Mouse (Mus musculus) heart, adult 2 months (tissue): ENCODE data around the gene Olfr855. TPM values are rescaled to one million over a fixed set of nuclear protein-coding genes. Genes with fewer than 3 reads are reported as not detected.

ENCODE experiments used
- DNase-seq, 2 experiments: peaks; one replicate each; pipeline ENCODE4 v3.0.0; 2021
- H3K27ac ChIP-seq: fragments of 200-600 bp; 2 replicates; pipeline ENCODE4 v1.8.1; 2022
- H3K27me3 ChIP-seq: fragments of 200-500 bp; 2 replicates; pipeline ENCODE4 v1.6.1; 2012; ENCODE audit warnings: mild to moderate bottlenecking, low read length, inconsistent platforms, mixed read lengths; ENCODE audit not compliant: control insufficient read depth, insufficient read depth
- H3K36me3 ChIP-seq: fragments of 200-500 bp; 2 replicates; pipeline ENCODE4 v1.6.1; 2012; ENCODE audit warnings: low read length, inconsistent platforms; ENCODE audit not compliant: control insufficient read depth, insufficient read depth
- H3K4me1 ChIP-seq: fragments of 200-500 bp; 2 replicates; pipeline ENCODE4 v1.6.1; 2011; ENCODE audit warnings: low read length; ENCODE audit not compliant: control insufficient read depth, insufficient read depth
- H3K4me3 ChIP-seq: fragments of 200-600 bp; 2 replicates; pipeline ENCODE4 v1.8.1; 2022
- H3K79me2 ChIP-seq: fragments of 200-500 bp; replicated peaks from 2 replicates; pipeline ENCODE4 v1.6.1; 2012; ENCODE audit warnings: mild to moderate bottlenecking, inconsistent platforms, low read length, moderate library complexity, mixed read lengths; ENCODE audit not compliant: control insufficient read depth, insufficient read depth
- H3K9ac ChIP-seq: fragments of 200-500 bp; 2 replicates; pipeline ENCODE4 v1.6.1; 2012; ENCODE audit warnings: low read depth, mild to moderate bottlenecking, control low read depth, inconsistent platforms, low read length, mixed read lengths
- CTCF ChIP-seq: fragments of 200-600 bp; IDR thresholded peaks from 2 replicates; pipeline ENCODE4 v1.8.1; 2022; ENCODE audit warnings: antibody characterized with exemption, mild to moderate bottlenecking, moderate library complexity
- EP300 ChIP-seq: fragments of 200-500 bp; IDR thresholded peaks from 2 replicates; pipeline ENCODE4 v1.6.1; 2011; ENCODE audit warnings: low read depth, low read length, control low read depth; ENCODE audit not compliant: insufficient read depth
- POLR2A ChIP-seq: fragments of 200-500 bp; IDR thresholded peaks from 2 replicates; pipeline ENCODE4 v1.6.1; 2011; ENCODE audit warnings: mild to moderate bottlenecking, low read depth, low read length, control low read depth; ENCODE audit not compliant: insufficient read depth
- WGBS: fragments of 180-500 bp; shearing (Covaris S2); methylation state at CpG from one replicate; pipeline ENCODE4 v1.1.7; 2018; 5-methylcytosine and 5-hydroxymethylcytosine counted together
- intact Hi-C: fragments of 180-260 bp; cut with DNase I; formaldehyde crosslinking; loops from one replicate; pipeline ENCODE4 v1.15.1; 2025
- long read RNA-seq: library from polyadenylated mRNA; stranded (forward); transcript quantifications from one replicate; pipeline ENCODE4 v2.0.0, GENCODE M21; 2021
- polyA plus RNA-seq: library from polyadenylated mRNA; depleted of rRNA; stranded (reverse); fragments of >200 nt; gene quantifications from 2 replicates; pipeline ENCODE4 v1.2.3, GENCODE M21; 2012; rRNA removed
- total RNA-seq, 2 experiments: library from RNA; stranded (reverse); gene quantifications; 2 replicates each; pipeline ENCODE4 v1.2.3; 2021

Gene Olfr855
- total RNA-seq (not detected), polyA plus RNA-seq (not detected in 2 replicates)
- long read RNA-seq = 0 reads

DNA sequence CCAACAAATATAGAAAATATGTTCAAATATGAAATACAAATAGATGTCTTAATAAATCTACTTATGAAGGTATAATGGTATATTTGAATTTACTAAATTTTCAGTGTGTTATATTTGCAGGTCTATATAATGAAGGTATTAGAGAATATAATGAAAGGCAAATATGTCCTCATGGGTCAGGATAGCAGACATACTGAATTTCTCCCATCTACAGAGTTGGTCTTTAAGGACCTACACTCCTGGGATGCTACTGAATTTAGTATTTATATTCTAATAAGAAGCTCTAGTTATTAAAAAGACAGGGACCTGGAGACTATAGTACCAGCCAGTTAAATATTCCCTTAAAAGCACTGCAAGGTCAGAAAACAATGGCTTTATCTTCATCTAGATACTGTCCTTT, at the start of gene Olfr855:
Gene Olfr855, plus strand, starts transcription at position 301 of the 400 bp plus-strand sequence.
- Histone ChIP-seq H3K9ac (no peak within 1 kb of the TSS), H3K36me3 (no peaks in the 10 kb centered on the region), H3K27ac (no peak within 1 kb of the TSS), H3K79me2 (no peaks in the 10 kb centered on the region), H3K4me3 (no peak within 1 kb of the TSS), H3K4me1 (no peaks in the 10 kb centered on the region), H3K27me3 (no peaks in the 10 kb centered on the region)
- TF ChIP-seq POLR2A = no peak
- TF ChIP-seq EP300 = no peak
- TF ChIP-seq CTCF = no peak
- DNase-seq = no peak
- intact Hi-C loops = no loop called here

GRCm38 (mm10) chr9:19540976-19541375, 41.4 kb upstream of the Olfr855 start, which contains the start of gene Olfr853:
Gene Olfr853 (minus strand): TSS chr9:19541076.
- TF ChIP-seq CTCF = no peak
- no peak for TF ChIP-seq EP300
- no peak for TF ChIP-seq POLR2A
- no peaks in the 10 kb centered on the region for H3K79me2 ChIP-seq
- H3K27ac ChIP-seq = no peak within 1 kb of the TSS
- WGBS = 65% methylated on average over 1 of the region's 1 CpGs
- H3K27me3 ChIP-seq = no peaks in the 10 kb centered on the region
- H3K36me3 ChIP-seq = no peaks in the 10 kb centered on the region
- no peak within 1 kb of the TSS for H3K9ac ChIP-seq
- no peak within 1 kb of the TSS for H3K4me3 ChIP-seq
- intact Hi-C loops = no loop called here
- no peaks in the 10 kb centered on the region for H3K4me1 ChIP-seq
- no peak for DNase-seq

DNA sequence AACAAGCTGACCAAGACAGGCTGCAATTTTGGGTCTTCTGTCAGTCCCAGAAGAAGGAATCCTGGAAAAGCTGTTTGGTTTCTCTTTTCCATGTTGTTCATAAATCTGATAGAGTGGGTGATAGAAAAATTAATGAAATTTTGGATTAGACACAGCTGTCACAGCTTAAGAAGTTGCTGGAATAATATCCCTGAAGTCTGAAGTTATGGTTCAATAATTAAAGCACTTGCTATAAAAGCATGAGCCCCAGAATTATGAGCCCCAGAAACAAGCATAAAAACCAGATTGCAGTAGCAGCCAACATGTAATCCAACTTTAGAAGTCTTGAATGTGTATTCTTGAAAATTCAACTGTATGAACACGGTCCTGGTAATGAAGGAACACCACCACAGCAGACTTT, 15.1 kb upstream of the Olfr855 start, which contains the start of gene Olfr854:
Gene Olfr854, minus strand, starts transcription at position 101 of the 400 bp plus-strand sequence.
- DNase-seq = no peak
- intact Hi-C loops = no loop called here
- H3K27ac ChIP-seq = no peak within 1 kb of the TSS
- no peak within 1 kb of the TSS for H3K9ac ChIP-seq
- H3K27me3 ChIP-seq = no peaks in the 10 kb centered on the region
- H3K4me3 ChIP-seq = no peak within 1 kb of the TSS
- no peaks in the 10 kb centered on the region for H3K4me1 ChIP-seq
- 35% methylated on average over 1 of the region's 1 CpGs for WGBS
- no peaks in the 10 kb centered on the region for H3K36me3 ChIP-seq
- TF ChIP-seq POLR2A = no peak
- no peak for TF ChIP-seq CTCF
- TF ChIP-seq EP300 = no peak
- no peaks in the 10 kb centered on the region for H3K79me2 ChIP-seq

DNA sequence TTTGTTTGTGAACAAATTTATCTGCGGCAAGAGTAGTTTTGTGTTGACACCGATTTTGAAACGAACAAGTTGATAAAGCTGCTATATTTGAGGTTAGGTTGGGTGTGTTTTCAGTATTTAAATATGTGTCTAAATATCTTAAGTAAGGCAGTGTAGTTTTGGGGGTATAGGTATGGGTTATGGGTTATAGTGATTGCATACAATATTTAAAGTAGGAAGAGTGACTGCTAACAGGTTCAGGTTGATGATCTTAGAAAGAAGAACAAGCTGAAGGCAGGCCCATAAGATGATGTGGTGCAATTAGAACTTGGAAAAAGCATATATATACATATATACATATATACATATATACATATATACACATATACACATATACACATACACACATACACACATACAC, 38.9 kb downstream of the Olfr855 start:
- H3K27me3 ChIP-seq = no peaks in the 10 kb centered on the region
- H3K36me3 ChIP-seq = peaks cover 4% of the 10 kb centered on the region; the same call in 1 of the 2 replicates
- intact Hi-C loops = no loop called here

DNA sequence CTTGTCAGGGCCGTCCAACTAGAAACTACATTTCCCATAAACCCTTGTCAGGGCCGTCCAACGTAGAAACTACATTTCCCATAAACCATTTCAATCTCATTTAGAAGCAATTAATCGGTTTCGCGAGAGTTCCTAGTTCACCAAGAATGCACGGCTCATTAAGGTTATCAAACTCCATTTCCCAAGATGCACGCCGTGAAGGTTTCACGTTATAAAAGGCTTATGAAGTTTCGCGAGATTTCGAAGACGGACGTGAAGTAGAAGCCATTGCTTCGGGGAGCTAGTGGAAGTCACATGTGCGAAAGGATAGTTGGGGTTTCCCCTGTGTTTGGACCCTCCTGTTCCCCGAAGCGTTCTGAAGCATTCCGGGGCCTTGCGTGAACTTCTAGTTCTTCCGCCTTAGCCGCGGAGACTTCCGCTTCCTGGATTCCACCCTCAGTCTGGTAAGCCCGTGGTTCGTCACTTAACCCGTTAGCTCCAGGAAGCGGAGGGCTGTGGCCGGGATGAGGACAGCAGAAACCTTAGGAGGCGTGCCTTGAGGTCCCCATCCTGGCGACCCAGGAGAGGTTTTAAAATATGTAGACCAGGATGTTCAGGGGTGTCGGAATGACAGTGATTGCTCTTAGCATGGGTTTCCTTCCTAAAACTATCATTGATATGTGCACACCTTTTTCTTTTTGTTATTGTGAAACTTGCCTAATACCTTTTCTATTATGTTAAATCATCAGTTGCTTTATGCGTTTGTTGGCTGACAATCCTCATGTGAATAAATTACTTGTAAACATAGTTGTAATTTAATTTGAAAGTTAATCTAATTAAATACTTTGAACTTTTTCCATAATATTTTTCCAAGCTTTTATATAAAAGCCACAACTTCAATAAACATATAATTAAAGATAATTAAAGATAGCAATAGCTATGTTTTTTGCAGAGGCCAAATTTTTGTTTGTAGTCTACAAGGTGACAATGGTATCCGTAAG, 39.7 kb downstream of the Olfr855 start, which contains the start of gene Zfp317:
Gene Zfp317, plus strand, starts transcription at position 260 of the 980 bp plus-strand sequence.
- H3K4me1 ChIP-seq = no peaks in the 10 kb centered on the region
- 1% methylated on average over 35 of the region's 35 CpGs for WGBS
- peak within 1 kb of the TSS; percentile 76 for H3K9ac ChIP-seq
- H3K79me2 ChIP-seq = no peaks in the 10 kb centered on the region; the same call in 1 of the 2 replicates
- H3K36me3 ChIP-seq = peaks cover 4% of the 10 kb centered on the region; the same call in 1 of the 2 replicates
- H3K4me3 ChIP-seq = peak within 1 kb of the TSS; percentile 63
- TF ChIP-seq POLR2A = peak; percentile 80
- no peak for TF ChIP-seq CTCF
- TF ChIP-seq EP300 = peak; percentile 71; the same call in 1 of the 2 replicates
- no peaks in the 10 kb centered on the region for H3K27me3 ChIP-seq
- H3K27ac ChIP-seq = peak within 1 kb of the TSS; percentile 86
- intact Hi-C loops = no loop called here
- DNase-seq = peak; percentile 84 to 93

More for the DNA sequence above, 38.9 kb downstream of the Olfr855 start:
- TF ChIP-seq CTCF (no peak), POLR2A (no peak), EP300 (no peak)
- no peaks in the 10 kb centered on the region; the same call in 1 of the 2 replicates for H3K79me2 ChIP-seq
- H3K9ac ChIP-seq = no peak overlapping the region
- no peak overlapping the region for H3K4me3 ChIP-seq
- WGBS = 95% methylated on average over 3 of the region's 3 CpGs
- no peak for DNase-seq
- no peaks in the 10 kb centered on the region for H3K4me1 ChIP-seq
- H3K27ac ChIP-seq = no peak overlapping the region
